Mouse (Mus musculus): Measurements from ENCODE around the gene Trmt10b. TPM values are rescaled to one million over a fixed set of nuclear protein-coding genes. Genes with fewer than 3 reads are reported as not detected.

The Trmt10b gene
- total and polyA plus RNA-seq, 3 experiments: 2.0 to 29.0 (median 23.4) TPM

GRCm38 (mm10) chr4:45286318-45286717 is 10.6 kb upstream of the Trmt10b start:
- Histone ChIP-seq H3K9me3 (replicated peaks) (no peaks in the 10 kb centered on the region), H3K4me3 (ENCODE audit: low read depth, low read length) (no peak overlapping the region), H3K4me1 (ENCODE audit: insufficient read depth, low read depth, low read length) (peaks cover 9% of the 10 kb centered on the region), H3K27me3 (ENCODE audit: insufficient read depth, low read length) (peaks cover 15% of the 10 kb centered on the region), H3K36me3 (replicated peaks) (peaks cover 31% of the 10 kb centered on the region)
- DNase-seq (ENCODE audit: low spot score) (no peak), ATAC-seq (ENCODE audit: extremely low read depth, insufficient number of reproducible peaks, low FRiP score, poor library complexity, severe bottlenecking) (no peak)
- TF ChIP-seq TAL1 (conservative IDR thresholded peaks at IDR 0.05; ENCODE audit: low read depth, low read length) (no peak), POLR2AphosphoS5 (IDR thresholded peaks at IDR 0.05; ENCODE audit: insufficient replicate concordance, low read depth, low read length) (no peak), CTCF (IDR thresholded peaks at IDR 0.05; ENCODE audit: low read depth, low read length) (no peak), GATA1 (IDR thresholded peaks at IDR 0.05; ENCODE audit: borderline replicate concordance, low read length) (no peak), GATA2 (IDR thresholded peaks at IDR 0.05; ENCODE audit: borderline replicate concordance, low read depth, low read length) (no peak)

GRCm38 (mm10) chr4:45287906-45288305 is 9.0 kb upstream of the Trmt10b start:
- no peak for TF ChIP-seq GATA2 (IDR thresholded peaks at IDR 0.05; ENCODE audit: borderline replicate concordance, low read depth, low read length)
- TF ChIP-seq TAL1 (conservative IDR thresholded peaks at IDR 0.05; ENCODE audit: low read depth, low read length): no peak
- TF ChIP-seq GATA1 (IDR thresholded peaks at IDR 0.05; ENCODE audit: borderline replicate concordance, low read length): no peak
- no peak for TF ChIP-seq POLR2AphosphoS5 (IDR thresholded peaks at IDR 0.05; ENCODE audit: insufficient replicate concordance, low read depth, low read length)
- TF ChIP-seq CTCF (IDR thresholded peaks at IDR 0.05; ENCODE audit: low read depth, low read length): no peak
- DNase-seq (ENCODE audit: low spot score) (no peak), ATAC-seq (ENCODE audit: extremely low read depth, insufficient number of reproducible peaks, low FRiP score, poor library complexity, severe bottlenecking) (no peak)

GRCm38 (mm10) chr4:45305536-45305935 is 8.6 kb downstream of the Trmt10b start:
- no peak overlapping the region for H3K4me3 ChIP-seq (ENCODE audit: low read depth, low read length)

More at GRCm38 (mm10) chr4:45287906-45288305, 9.0 kb upstream of the Trmt10b start:
- H3K27me3 ChIP-seq (ENCODE audit: insufficient read depth, low read length): peaks cover 15% of the 10 kb centered on the region
- peaks cover 25% of the 10 kb centered on the region for H3K36me3 ChIP-seq (replicated peaks)
- H3K9me3 ChIP-seq (replicated peaks): no peaks in the 10 kb centered on the region
- no peak overlapping the region for H3K4me3 ChIP-seq (ENCODE audit: low read depth, low read length)
- peaks cover 8% of the 10 kb centered on the region for H3K4me1 ChIP-seq (ENCODE audit: insufficient read depth, low read depth, low read length)

GRCm38 (mm10) chr4:45308046-45308445 is 11.1 kb downstream of the Trmt10b start:
- Histone ChIP-seq H3K27me3 (ENCODE audit: insufficient read depth, low read length) (no peaks in the 10 kb centered on the region), H3K36me3 (replicated peaks) (peaks cover 77% of the 10 kb centered on the region), H3K4me1 (ENCODE audit: insufficient read depth, low read depth, low read length) (peaks cover 4% of the 10 kb centered on the region; the same call in 1 of the 2 replicates), H3K4me3 (ENCODE audit: low read depth, low read length) (no peak overlapping the region), H3K9me3 (replicated peaks) (no peaks in the 10 kb centered on the region)
- DNase-seq (ENCODE audit: low spot score) (no peak), ATAC-seq (ENCODE audit: extremely low read depth, insufficient number of reproducible peaks, low FRiP score, poor library complexity, severe bottlenecking) (no peak)
- no peak for TF ChIP-seq CTCF (IDR thresholded peaks at IDR 0.05; ENCODE audit: low read depth, low read length)
- no peak for TF ChIP-seq GATA1 (IDR thresholded peaks at IDR 0.05; ENCODE audit: borderline replicate concordance, low read length)
- no peak for TF ChIP-seq POLR2AphosphoS5 (IDR thresholded peaks at IDR 0.05; ENCODE audit: insufficient replicate concordance, low read depth, low read length)
- no peak for TF ChIP-seq GATA2 (IDR thresholded peaks at IDR 0.05; ENCODE audit: borderline replicate concordance, low read depth, low read length)
- no peak for TF ChIP-seq TAL1 (conservative IDR thresholded peaks at IDR 0.05; ENCODE audit: low read depth, low read length)

More at GRCm38 (mm10) chr4:45305536-45305935, 8.6 kb downstream of the Trmt10b start:
- H3K36me3 ChIP-seq (replicated peaks): peaks cover 82% of the 10 kb centered on the region
- no peaks in the 10 kb centered on the region for H3K27me3 ChIP-seq (ENCODE audit: insufficient read depth, low read length)
- H3K4me1 ChIP-seq (ENCODE audit: insufficient read depth, low read depth, low read length): peaks cover 4% of the 10 kb centered on the region; the same call in 1 of the 2 replicates
- DNase-seq (ENCODE audit: low spot score) (no peak), ATAC-seq (ENCODE audit: extremely low read depth, insufficient number of reproducible peaks, low FRiP score, poor library complexity, severe bottlenecking) (no peak)
- no peaks in the 10 kb centered on the region for H3K9me3 ChIP-seq (replicated peaks)
- no peak for TF ChIP-seq GATA2 (IDR thresholded peaks at IDR 0.05; ENCODE audit: borderline replicate concordance, low read depth, low read length)
- no peak for TF ChIP-seq TAL1 (conservative IDR thresholded peaks at IDR 0.05; ENCODE audit: low read depth, low read length)
- no peak for TF ChIP-seq GATA1 (IDR thresholded peaks at IDR 0.05; ENCODE audit: borderline replicate concordance, low read length)

GRCm38 (mm10) chr4:45308606-45309005 is 11.7 kb downstream of the Trmt10b start:
- peaks cover 74% of the 10 kb centered on the region for H3K36me3 ChIP-seq (replicated peaks)
- no peak for ATAC-seq (ENCODE audit: extremely low read depth, insufficient number of reproducible peaks, low FRiP score, poor library complexity, severe bottlenecking)

GRCm38 (mm10) chr4:45311056-45311455 is 14.1 kb downstream of the Trmt10b start:
- TF ChIP-seq CTCF (IDR thresholded peaks at IDR 0.05; ENCODE audit: low read depth, low read length): no peak
- TF ChIP-seq POLR2AphosphoS5 (IDR thresholded peaks at IDR 0.05; ENCODE audit: insufficient replicate concordance, low read depth, low read length): no peak
- TF ChIP-seq GATA1 (IDR thresholded peaks at IDR 0.05; ENCODE audit: borderline replicate concordance, low read length): no peak
- no peak for TF ChIP-seq GATA2 (IDR thresholded peaks at IDR 0.05; ENCODE audit: borderline replicate concordance, low read depth, low read length)
- no peak for TF ChIP-seq TAL1 (conservative IDR thresholded peaks at IDR 0.05; ENCODE audit: low read depth, low read length)
- Histone ChIP-seq H3K9me3 (replicated peaks) (no peaks in the 10 kb centered on the region), H3K4me1 (ENCODE audit: insufficient read depth, low read depth, low read length) (peaks cover 4% of the 10 kb centered on the region; the same call in 1 of the 2 replicates), H3K4me3 (ENCODE audit: low read depth, low read length) (no peak overlapping the region), H3K36me3 (replicated peaks) (peaks cover 76% of the 10 kb centered on the region), H3K27me3 (ENCODE audit: insufficient read depth, low read length) (no peaks in the 10 kb centered on the region)
- ATAC-seq (ENCODE audit: extremely low read depth, insufficient number of reproducible peaks, low FRiP score, poor library complexity, severe bottlenecking) (no peak), DNase-seq (ENCODE audit: low spot score) (no peak)

More at GRCm38 (mm10) chr4:45308606-45309005, 11.7 kb downstream of the Trmt10b start:
- peaks cover 4% of the 10 kb centered on the region; the same call in 1 of the 2 replicates for H3K4me1 ChIP-seq (ENCODE audit: insufficient read depth, low read depth, low read length)
- no peaks in the 10 kb centered on the region for H3K9me3 ChIP-seq (replicated peaks)
- H3K27me3 ChIP-seq (ENCODE audit: insufficient read depth, low read length): no peaks in the 10 kb centered on the region
- DNase-seq (ENCODE audit: low spot score): no peak
- H3K4me3 ChIP-seq (ENCODE audit: low read depth, low read length): no peak overlapping the region
- TF ChIP-seq TAL1 (conservative IDR thresholded peaks at IDR 0.05; ENCODE audit: low read depth, low read length): no peak
- TF ChIP-seq POLR2AphosphoS5 (IDR thresholded peaks at IDR 0.05; ENCODE audit: insufficient replicate concordance, low read depth, low read length): no peak
- no peak for TF ChIP-seq GATA1 (IDR thresholded peaks at IDR 0.05; ENCODE audit: borderline replicate concordance, low read length)

All from G1E (cell line).